Mouse (Mus musculus): ENCODE data around the gene Agfg1. TPM values are rescaled to one million over a fixed set of nuclear protein-coding genes. Genes with fewer than 3 reads are reported as not detected.

Gene Agfg1
- polyA plus RNA-seq, 2 experiments: 43.8 to 59.4 TPM

GRCm38 (mm10) chr1:82834572-82834971 is 4.7 kb upstream of the Agfg1 start:
- Histone ChIP-seq H3K27ac (peak overlapping the region; percentile 99), H3K4me3 (ENCODE audit: insufficient read depth in 1 of 2, low read depth in 2 of 2, low read length in 2 of 2) (peak overlapping the region in 1 of 2 experiments; percentile 8; a peak in 2 of 4 replicates), H3K27me3 (ENCODE audit: control insufficient read depth, insufficient read depth, low read length) (no peaks in the 10 kb centered on the region), H3K9me3 (ENCODE audit: control insufficient read depth, low read length) (no peaks in the 10 kb centered on the region), H3K36me3 (replicated peaks; ENCODE audit: control insufficient read depth, insufficient read depth, low read depth) (no peaks in the 10 kb centered on the region), H3K4me2 (ENCODE audit: low read depth) (peak overlapping the region; percentile 62), H3K9ac (replicated peaks) (peak overlapping the region; percentile 77), H3K4me1 (replicated peaks; ENCODE audit: control insufficient read depth in 2 of 2, insufficient read depth in 2 of 2, low read length in 1 of 2) (peaks cover 71 to 77% of the 10 kb centered on the region in 2 experiments)
- DNase-seq (ENCODE audit: low read depth in 3 of 3, low spot score in 3 of 3) (peak; percentile 82 to 86 (median 84)), ATAC-seq (ENCODE audit: insufficient read depth) (peak; percentile 76)
- 8% methylated on average over 8 of the region's 8 CpGs for WGBS (ENCODE audit: insufficient replicate concordance)
- TF ChIP-seq CTCF (IDR thresholded peaks at IDR 0.05; ENCODE audit: low read depth) (no peak), EP300 (IDR thresholded peaks at IDR 0.05; ENCODE audit: low read depth) (peak; percentile 62)

- WGBS (ENCODE audit: insufficient replicate concordance): 33% methylated on average over 13 of the region's 13 CpGs
- H3K4me3 ChIP-seq (ENCODE audit: insufficient read depth in 1 of 2, low read depth in 2 of 2, low read length in 2 of 2): peak overlapping the region; percentile 32 to 54
- peak overlapping the region; percentile 77 for H3K9ac ChIP-seq (replicated peaks)
- peak; percentile 71 for ATAC-seq (ENCODE audit: insufficient read depth)
- DNase-seq (ENCODE audit: low read depth in 3 of 3, low spot score in 3 of 3): peak; percentile 84 to 90 (median 88)
- peaks cover 2% of the 10 kb centered on the region for H3K36me3 ChIP-seq (replicated peaks; ENCODE audit: control insufficient read depth, insufficient read depth, low read depth)
- peaks cover 69 to 71% of the 10 kb centered on the region in 2 experiments for H3K4me1 ChIP-seq (replicated peaks; ENCODE audit: control insufficient read depth in 2 of 2, insufficient read depth in 2 of 2, low read length in 1 of 2)
- H3K27me3 ChIP-seq (ENCODE audit: control insufficient read depth, insufficient read depth, low read length): no peaks in the 10 kb centered on the region
- H3K4me2 ChIP-seq (ENCODE audit: low read depth): peak overlapping the region; percentile 59
- TF ChIP-seq CTCF (IDR thresholded peaks at IDR 0.05; ENCODE audit: low read depth): no peak
- TF ChIP-seq EP300 (IDR thresholded peaks at IDR 0.05; ENCODE audit: low read depth): peak; percentile 90
- peak overlapping the region; percentile 99 for H3K27ac ChIP-seq
- H3K9me3 ChIP-seq (ENCODE audit: control insufficient read depth, low read length): no peaks in the 10 kb centered on the region
Observed at GRCm38 (mm10) chr1:82836342-82837217, 2.7 kb upstream of the Agfg1 start.

DNA sequence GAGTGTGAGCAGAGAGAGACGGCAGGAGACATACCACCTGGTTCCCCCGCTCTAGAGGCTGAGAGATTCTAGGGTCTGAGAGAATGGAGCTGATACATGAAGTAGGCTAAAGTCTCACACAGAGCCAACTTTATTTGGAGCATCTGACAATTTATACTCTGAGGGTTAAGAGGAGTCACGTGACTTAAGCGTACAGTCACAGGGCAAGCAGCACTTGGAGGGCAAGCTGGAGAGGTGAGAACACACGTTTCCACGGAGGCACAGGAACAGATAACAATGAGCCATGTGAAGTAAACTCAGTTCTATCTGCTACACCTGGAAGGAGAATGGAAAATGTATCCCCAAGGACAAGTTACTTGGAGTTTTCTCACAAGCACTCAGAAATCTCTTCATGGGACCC is 1.7 kb upstream of the Agfg1 start:
- H3K4me2 ChIP-seq (ENCODE audit: low read depth): peak overlapping the region; percentile 59
- DNase-seq (ENCODE audit: low read depth in 3 of 3, low spot score in 3 of 3): no peak
- ATAC-seq (ENCODE audit: insufficient read depth): no peak
- no peak overlapping the region for H3K4me3 ChIP-seq (ENCODE audit: insufficient read depth in 1 of 2, low read depth in 2 of 2, low read length in 2 of 2)
- H3K4me1 ChIP-seq (replicated peaks; ENCODE audit: control insufficient read depth in 2 of 2, insufficient read depth in 2 of 2, low read length in 1 of 2): peaks cover 61 to 62% of the 10 kb centered on the region in 2 experiments
- 60% methylated on average over 6 of the region's 6 CpGs for WGBS (ENCODE audit: insufficient replicate concordance)
- H3K36me3 ChIP-seq (replicated peaks; ENCODE audit: control insufficient read depth, insufficient read depth, low read depth): peaks cover 10% of the 10 kb centered on the region
- TF ChIP-seq CTCF (IDR thresholded peaks at IDR 0.05; ENCODE audit: low read depth) (no peak), EP300 (IDR thresholded peaks at IDR 0.05; ENCODE audit: low read depth) (no peak)
- H3K9me3 ChIP-seq (ENCODE audit: control insufficient read depth, low read length): no peaks in the 10 kb centered on the region
- peak overlapping the region; percentile 99 for H3K27ac ChIP-seq
- peak overlapping the region; percentile 59 for H3K9ac ChIP-seq (replicated peaks)
- H3K27me3 ChIP-seq (ENCODE audit: control insufficient read depth, insufficient read depth, low read length): no peaks in the 10 kb centered on the region

DNA sequence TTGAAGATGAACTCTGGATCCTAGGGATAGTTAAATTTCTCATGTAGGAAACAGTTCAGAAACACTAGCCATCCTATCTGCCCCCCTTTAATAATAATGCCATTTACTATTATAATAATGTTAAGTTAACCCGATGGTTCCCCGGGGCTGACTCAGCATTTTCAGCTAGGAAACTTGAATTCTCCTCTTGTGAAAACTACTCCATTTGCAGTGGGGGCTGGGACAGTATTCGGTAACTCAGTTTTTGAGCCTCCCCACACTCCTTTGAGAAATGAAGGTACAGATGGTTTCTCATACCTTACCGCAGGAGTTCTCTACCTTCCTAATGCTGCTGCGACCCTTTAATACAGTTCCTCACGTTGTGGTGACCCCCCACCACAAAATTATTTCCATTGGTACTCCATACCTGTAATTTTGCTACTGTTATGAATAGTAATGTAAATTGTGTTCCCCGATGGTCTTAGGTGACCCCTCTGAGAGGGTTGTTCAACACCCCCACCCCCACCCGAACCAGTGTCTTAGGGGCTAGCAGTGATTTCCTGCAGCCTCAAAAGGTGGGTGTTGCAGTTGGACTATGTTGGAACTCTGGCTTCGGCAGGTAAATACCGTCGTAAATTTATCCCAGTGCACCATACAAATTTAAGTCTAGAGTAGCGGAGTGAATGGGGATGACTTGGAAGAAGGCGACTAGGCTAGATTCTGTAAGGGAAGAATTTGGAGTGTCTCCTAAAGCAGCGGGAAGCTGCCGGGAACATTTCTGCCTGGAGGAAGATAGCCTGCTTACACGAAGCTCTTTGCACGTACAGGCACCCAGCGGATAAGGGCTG is 601 bp upstream of the Agfg1 start:
- peak overlapping the region; percentile 100 for H3K9ac ChIP-seq (replicated peaks)
- no peak for TF ChIP-seq EP300 (IDR thresholded peaks at IDR 0.05; ENCODE audit: low read depth)
- WGBS (ENCODE audit: insufficient replicate concordance): 26% methylated on average over 18 of the region's 18 CpGs

More for the DNA sequence above, 601 bp upstream of the Agfg1 start:
- peak overlapping the region; percentile 79 for H3K4me2 ChIP-seq (ENCODE audit: low read depth)
- peak overlapping the region; percentile 38 to 99 for H3K4me3 ChIP-seq (ENCODE audit: insufficient read depth in 1 of 2, low read depth in 2 of 2, low read length in 2 of 2)
- peaks cover 21% of the 10 kb centered on the region for H3K36me3 ChIP-seq (replicated peaks; ENCODE audit: control insufficient read depth, insufficient read depth, low read depth)
- H3K4me1 ChIP-seq (replicated peaks; ENCODE audit: control insufficient read depth in 2 of 2, insufficient read depth in 2 of 2, low read length in 1 of 2): peaks cover 51 to 55% of the 10 kb centered on the region in 2 experiments
- no peaks in the 10 kb centered on the region for H3K9me3 ChIP-seq (ENCODE audit: control insufficient read depth, low read length)
- ATAC-seq (ENCODE audit: insufficient read depth) (no peak), DNase-seq (ENCODE audit: low read depth in 3 of 3, low spot score in 3 of 3) (no peak)
- no peaks in the 10 kb centered on the region for H3K27me3 ChIP-seq (ENCODE audit: control insufficient read depth, insufficient read depth, low read length)
- peak overlapping the region; percentile 99 for H3K27ac ChIP-seq
